Mouse (Mus musculus): ENCODE results near the gene Nudt9.

Nudt9 gene

DNA sequence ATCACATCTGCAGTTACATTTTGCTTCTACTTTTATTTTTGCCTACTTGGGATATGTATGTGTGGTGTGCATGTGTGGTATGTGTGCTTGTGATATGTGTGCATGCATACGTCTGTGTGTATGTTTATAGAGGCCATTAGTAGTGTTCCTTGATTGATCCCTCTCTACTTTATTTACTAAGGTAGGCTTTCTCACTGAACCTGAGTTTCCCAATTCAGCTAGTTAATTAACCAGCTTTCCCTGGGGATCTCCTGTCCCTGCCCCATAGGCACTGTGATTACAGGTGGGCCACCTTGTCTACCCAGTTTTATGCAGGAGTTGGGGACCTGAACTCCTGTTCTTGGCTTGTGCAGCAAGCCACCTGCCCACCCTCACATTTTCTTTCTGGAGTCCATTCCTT is 9.4 kb upstream of the Nudt9 start:
- DNase-seq (ENCODE audit: low spot score in 2 of 2), result no peak

DNA sequence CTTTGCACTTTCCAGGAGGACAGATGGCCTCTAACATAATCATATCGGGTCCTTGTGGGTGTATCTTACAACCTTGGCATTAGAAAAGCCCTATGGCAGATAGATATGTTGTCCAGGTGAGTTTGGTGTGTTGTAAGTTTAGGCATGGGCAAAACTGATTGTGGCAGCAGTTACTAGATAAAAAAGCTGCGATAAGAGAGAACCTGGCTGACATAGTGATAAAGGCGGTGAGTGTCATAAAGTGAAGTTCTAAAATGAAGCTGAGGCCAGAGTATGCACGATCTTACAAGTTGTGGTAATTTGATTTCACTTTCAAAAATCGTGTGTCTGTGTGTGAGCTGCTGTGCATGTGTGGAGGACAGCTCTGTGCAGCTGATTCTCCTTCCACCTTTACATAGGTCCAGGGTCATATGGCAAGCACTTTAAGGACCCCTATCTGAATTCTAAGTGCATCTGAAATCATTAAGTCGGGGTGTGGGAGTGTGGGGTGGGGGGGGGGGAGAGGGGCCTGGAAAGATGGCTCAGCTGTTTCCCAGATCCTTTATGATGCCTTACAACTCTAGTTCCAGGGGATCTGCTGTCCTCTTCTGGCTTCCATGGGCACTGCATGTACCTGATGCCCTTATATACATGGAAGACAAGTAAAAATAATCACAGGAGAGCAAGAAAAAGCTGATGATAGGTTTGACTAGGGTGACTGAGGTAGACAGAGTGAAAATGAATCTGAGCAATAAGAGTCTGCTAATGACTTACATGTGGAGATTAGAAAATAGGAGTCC is 6.8 kb upstream of the Nudt9 start:
- no peak for DNase-seq (ENCODE audit: low spot score in 2 of 2)

DNA sequence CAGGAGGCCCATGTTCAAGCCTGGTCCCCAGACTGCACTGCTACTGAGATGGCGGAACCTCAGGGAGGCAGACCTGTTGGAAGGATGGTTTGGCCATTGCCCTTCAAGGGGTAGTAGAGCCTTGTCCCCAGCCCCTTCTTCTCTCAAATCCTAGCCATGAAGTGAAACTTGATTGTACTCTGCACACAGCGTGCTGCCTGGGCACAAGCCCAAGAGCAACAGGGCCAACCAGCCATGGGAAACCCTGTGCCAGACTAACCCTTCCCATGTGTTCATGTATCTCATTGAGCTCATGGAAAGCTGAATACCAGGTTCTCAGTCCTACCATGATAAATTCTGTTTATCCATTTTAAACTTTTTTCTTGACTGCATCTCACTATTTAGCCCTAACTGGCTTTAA is 3.2 kb upstream of the Nudt9 start:
- no peak for DNase-seq (ENCODE audit: low spot score in 2 of 2)

DNA sequence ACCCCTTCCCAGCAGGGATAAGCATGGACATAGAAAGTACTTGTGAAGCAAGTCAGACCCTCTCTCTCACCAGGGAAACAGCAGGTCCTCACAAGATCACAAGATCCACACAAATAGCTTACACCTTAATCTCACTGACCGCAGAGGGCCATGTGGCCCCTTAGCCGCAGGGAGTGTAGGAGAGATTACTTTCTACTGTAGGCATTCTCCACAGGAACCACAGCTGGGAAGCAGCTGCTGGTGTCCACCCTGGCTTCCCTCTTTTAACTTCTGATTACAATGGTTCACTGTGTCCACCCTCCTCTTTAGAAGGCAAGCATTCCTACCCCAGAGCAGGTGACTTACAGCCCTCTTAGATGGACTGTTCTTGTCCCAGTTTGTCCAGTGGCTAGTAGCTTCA is 2.4 kb upstream of the Nudt9 start:
- DNase-seq (ENCODE audit: low spot score in 2 of 2), result no peak

DNA sequence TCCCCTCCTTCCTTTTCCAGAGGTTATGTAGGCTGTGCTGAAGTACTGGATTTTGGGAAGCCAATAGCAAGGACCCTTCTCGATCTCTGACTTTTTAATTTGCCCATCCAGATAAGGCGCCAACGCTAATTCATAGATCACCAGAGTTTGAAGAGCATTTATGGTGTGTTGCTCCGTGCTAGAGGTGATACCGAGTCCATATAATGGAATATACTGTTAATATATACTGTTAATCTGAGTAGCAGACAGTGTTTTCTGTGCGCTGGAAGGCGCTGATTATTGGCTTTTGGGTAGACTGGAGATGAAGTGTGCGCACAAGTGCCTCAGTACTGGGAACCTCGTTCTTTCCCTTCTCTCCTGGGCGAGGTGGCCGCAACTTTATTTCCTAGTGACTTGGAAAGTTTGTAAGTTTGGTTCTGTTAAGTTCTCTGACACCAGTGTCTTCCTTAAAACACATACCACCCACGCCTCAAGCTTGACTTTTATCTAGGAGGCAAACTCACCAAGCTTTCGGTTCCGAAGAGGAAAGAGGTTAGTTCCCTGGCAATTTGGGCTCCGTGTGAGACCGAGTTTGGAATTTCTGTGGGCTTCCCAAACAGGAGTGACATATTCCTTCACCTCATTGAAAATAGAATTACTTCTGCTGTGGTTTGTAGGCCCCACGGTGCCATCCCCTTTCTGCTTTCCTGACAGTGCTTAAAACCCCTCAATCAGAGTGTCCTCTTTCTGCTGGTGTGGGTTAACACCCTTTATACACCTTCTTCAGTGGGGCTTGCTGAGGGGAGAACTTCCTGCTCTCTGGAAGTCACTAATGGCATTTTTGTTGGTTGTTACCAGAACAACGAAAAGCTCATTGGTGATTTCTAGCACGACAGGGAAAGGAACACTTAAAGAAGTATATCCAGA is 1.3 kb downstream of the Nudt9 start:
- no peak for DNase-seq (ENCODE audit: low spot score in 2 of 2)

DNA sequence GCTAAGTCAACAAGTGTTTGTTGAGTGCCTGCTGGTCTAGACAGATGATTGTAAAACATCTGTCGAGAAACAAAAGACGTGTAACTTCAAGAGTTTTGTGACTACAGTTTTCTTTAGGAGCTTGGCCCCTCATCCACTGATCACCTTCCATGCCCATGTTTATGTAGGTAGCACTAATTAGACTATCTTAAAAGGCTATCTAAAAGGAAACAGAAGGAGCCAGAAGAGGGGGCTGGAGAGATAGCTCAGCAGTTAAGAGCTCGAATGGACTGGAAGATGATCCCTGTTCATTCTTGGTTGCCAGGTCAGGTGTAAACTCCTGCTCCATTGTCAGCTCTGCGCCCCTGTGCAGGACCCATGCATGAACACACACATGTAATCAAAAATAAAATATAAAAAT is 2.0 kb downstream of the Nudt9 start:
- no peak for DNase-seq (ENCODE audit: low spot score in 2 of 2)

DNA sequence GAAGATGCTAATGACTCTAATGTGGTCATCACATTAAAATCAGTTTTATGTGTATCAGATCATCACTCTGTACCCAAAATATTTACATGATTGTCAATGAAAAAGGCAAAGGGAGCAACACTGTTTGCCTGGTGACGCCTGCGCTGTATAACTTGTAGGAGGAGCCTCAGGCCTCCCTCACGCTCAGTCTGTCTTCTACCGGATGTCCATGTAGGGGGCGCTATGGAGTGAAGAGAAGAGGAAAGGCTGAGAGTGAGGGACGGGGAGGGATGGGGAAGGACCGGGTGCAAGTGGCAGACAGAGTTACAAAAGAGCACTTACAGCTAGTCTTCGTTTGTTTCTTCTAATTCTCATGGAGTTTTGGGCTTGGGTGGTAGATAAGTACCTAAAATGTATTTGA is 6.8 kb downstream of the Nudt9 start:
- DNase-seq (ENCODE audit: low spot score in 2 of 2), result no peak

DNA sequence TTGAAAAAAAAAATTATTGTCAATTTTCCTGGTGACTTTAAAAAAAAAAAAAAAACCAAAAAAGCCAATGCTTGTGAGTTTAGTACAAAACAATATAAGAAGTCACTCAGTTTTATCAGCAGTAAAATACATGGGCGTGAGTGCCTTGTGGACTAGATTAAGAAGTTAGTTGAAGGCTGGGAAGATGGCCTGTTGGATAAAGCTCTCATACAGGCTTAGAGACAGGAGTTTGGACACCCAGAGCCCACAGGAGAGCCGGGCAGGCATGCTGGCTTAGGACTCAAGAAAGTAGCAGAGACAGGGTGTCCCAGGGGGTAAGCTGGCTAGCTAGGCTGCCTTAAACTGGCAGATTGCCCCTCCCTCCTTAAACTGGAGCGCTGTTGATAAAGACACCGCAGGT is 8.8 kb downstream of the Nudt9 start:
- no peak for DNase-seq (ENCODE audit: low spot score in 2 of 2)

DNA sequence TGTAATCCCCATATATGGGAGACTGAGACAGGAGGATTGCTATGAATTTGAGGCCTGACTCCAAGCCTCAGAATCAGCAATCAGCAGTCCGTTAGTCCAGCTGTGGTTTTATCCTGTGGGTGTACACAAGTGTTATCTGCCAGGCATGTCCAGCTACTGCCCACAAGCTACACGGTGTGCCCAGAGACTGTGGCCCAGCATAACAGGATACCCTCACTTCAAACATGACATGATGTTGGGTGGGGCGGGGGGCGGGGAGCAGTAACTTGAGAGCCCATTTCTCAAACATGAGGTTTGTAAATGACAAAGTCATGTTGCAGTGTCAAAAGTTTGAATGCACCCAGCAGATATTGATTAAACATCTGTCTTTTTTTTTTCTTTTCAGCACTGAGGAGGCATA is 9.7 kb downstream of the Nudt9 start:
- DNase-seq (ENCODE audit: low spot score in 2 of 2), result no peak

DNA sequence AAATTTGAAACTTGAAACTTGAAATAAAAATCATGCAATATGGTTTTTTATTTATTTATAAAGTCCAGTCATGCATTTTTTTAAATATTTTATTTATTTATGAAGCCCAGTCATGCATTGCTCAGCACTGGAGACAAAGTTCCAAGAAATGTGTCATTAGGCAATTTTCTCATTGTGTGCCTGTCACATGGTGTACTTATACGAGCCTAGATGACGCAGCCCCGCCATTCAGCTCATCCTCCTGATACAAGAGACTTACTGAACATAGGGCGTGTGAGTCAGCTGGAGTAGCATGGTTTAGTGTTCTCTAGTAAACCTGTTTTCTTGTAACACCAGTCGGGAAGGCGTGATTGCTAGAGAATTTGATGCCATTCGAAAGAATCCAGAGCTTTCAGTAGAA is 10.2 kb downstream of the Nudt9 start:
- no peak for DNase-seq (ENCODE audit: low spot score in 2 of 2)

DNA sequence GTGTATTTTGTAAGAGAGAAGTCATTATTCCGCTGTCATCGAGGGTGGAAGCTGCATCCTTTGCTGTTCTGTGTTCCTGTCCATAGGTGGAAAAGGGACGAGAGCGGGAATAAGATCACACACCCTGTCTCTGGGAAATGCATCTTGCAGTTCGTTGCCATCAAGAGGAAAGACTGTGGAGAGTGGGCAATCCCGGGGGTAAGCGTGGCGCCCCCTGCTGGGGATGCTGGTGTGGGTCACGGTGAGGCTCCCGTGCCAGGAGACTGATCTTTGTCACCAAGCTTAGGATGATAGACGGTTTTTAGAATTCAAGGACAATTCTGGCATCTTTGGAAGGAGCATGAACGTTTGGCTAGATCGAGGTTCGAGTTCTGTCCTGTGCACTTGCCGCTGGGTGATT is 11.9 kb downstream of the Nudt9 start:
- no peak for DNase-seq (ENCODE audit: low spot score in 2 of 2)

DNA sequence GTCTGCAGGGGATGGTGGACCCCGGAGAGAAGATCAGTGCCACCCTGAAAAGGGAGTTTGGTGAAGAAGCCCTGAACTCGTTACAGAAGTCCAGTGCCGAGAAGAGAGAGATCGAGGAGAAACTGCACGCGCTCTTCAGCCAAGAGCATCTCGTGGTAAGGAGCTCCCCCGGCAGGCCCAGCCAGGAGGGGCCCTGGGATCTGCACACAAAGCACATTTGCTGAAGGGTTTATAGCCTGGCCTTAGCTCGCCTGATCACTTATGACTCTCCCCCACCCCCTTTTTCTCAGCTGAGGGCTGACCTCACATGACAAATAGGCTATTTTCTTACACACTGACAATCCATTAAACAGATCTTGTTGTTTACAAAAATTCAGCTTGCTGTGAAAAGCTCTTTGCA is 13.5 kb downstream of the Nudt9 start:
- DNase-seq (ENCODE audit: low spot score in 2 of 2), result no peak

DNA sequence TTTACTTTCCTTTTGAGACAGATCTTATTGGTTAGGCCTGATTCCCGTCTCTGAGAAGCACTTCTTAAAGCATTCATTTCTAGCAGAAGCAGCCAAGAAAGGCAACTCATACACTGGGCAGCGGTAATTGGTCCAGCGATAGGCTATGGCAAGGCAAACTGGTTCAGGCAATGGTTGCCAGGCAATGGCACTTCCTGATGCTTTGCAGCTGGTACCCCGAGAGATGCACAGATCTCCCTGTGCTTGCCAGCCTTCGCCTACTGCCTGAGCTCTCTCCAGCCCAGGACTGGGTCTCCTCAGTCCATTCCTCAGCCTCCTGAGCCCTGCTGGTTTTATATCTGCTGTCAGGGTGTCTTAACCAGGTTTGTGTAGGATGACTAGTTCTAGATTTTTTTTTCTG is 14.3 kb downstream of the Nudt9 start:
- DNase-seq (ENCODE audit: low spot score in 2 of 2), result no peak

DNA sequence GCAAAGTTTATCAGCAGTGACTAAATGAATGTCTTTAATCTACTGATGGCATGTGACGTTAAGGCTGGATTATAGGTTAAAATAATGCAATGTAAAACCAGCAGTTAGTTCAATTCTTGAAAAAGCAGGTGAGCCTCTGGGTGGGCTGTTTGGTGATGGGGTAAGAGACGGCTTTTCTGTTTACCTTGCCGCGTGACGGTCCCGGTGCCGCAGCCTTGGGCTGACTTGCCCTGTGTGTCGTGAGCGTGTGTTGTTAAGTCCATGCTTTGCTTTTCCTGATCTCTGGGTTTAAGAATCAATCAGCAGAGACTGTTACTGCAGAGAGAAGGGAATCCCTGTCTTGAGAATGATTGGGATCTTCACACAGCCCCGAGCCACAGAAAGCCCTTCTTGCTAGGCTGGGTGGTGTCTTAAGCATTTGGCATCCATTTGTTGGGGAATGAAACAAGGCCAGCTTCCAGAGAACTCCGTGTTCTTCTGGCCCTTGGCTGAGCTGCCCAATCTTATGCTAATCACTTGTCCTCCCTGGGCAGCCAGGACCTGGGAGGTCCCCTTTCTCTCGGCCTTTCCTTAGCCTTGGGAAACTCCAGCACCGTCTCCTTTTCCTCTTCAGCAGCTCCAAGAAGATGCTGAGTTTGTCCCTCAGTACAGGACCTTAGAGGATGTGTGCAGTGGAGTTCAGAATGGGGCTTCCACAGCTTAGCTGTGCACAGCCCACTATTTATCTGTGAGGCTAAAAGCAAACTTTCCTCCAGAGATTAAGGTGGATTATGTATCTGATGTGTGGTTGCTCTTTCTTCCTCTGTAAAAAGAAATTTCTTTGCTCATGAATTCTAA is 16.0 kb downstream of the Nudt9 start:
- no peak for DNase-seq (ENCODE audit: low spot score in 2 of 2)

DNA sequence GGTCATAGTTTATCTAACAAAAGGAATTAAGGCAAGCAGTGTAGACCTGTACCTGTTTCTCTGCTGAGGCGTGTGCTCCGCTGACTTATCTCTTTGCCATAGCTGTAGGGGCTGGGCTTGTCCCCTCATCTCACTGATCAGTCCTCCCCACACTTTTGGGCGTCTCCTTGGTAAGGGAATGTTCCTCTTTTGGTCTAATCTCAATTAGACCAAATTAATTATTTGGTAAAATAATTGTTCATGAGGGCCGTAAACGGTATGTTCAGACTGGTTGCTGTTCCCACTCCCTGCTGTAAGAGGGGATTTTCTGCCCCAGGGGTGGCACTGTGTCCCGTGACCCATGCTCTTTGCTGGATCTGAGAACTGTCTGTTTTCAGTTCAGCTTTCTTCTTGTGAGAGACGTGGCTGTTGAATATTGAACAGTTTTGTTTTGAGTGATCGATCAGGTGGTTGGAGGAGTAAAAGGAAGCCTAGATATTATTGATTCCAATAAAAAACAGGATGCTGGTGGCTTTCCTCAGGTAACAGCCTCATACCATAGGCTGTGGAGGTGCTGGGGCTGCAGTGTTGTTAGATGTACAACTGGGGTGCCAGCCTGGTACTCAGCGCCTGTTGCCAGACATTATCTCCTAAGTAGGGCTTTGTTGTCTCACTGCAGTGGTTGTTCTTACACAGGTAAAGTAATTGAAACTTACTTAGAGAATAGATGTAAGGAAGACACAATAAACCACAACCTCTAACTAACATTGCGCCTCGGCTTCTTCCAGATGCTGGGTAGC is 16.9 kb downstream of the Nudt9 start:
- no peak for DNase-seq (ENCODE audit: low spot score in 2 of 2)

DNA sequence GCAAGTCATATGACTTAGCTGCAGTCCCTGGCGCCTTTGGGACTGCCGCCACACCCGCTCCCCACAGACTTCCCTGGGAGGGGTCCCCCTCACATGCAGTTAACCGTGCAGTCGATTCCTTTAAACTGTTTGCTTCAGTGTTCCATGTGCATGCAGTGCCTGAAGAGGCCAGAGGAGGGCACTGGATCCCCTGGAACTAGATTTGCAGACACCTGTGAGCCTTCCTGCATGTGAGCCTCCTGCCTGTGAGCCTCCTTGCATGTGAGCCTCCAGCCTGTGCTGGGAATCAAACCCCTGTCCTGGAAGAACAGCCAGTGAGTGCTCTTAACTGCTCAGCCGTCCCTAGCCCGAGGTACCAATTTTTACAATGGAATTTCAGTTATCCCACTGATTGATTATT is 22.6 kb downstream of the Nudt9 start:
- no peak for DNase-seq (ENCODE audit: low spot score in 2 of 2)

DNA sequence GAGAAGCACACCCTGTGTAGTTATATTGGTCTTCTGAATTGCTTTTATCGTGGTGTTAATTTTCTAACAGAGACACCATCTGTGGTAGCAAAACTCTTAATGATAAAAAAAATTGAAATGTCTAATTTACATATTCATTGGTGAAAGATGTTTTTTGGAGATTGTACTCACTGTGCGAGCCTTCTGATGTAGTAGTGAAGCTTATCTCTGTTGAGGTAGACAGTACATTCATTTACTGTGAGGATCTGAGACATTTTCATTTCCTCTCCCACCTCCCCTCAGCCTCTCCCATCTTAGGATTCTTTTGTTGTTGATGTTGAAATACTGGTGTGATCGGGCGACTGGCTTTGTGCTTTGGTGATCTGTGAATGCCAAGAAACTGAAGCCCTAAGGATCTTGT is 24.9 kb downstream of the Nudt9 start:
- DNase-seq (ENCODE audit: low spot score in 2 of 2), result no peak

DNA sequence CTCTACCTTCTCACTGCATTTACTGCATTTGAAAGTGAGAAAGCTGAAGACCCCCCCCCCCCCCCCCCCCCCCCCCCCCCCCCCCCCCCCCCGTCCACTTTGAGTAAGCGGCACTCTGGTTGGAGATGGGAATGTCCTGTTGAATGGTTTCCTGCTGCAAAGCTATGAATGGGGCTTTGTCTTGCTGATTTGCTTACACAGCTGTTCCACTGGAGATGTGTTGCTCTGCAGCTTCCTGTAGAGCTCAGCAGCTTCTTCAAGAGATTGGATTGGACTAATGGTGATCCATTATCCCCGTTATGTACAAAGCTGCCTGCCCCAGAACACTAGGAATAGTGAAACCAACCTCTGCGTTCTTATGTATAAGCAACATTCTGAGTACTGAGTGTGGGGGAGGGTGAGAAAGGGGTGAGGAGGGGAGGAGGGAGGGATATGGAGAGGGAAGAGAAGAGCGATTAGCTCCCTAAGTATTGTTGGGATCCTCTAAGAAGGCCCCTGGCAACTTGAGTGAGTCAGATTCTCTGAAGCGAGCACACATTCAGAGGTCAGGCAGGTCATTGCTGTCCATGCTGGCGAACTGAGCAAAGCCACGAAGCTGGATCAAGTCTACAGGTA is 26.3 kb downstream of the Nudt9 start:
- no peak for DNase-seq (ENCODE audit: low spot score in 2 of 2)

DNA sequence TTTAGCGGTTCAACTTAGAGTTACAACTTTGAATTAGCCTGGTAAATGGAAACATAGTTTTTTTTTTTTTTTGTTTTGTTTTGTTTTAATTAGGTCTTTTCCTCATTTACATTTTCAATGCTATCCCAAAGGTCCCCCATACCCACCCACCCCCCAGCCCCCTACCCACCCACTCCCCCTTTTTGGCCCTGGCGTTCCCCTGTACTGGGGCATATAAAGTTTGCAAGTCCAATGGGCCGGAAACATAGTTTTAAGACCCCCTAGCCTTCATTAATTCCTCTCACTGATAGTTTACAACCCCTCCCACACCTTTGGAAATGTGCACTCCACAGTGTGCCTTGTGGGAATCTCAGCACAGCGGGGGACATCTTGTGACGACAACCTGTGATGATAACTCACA is 27.5 kb downstream of the Nudt9 start:
- no peak for DNase-seq (ENCODE audit: low spot score in 2 of 2)

DNA sequence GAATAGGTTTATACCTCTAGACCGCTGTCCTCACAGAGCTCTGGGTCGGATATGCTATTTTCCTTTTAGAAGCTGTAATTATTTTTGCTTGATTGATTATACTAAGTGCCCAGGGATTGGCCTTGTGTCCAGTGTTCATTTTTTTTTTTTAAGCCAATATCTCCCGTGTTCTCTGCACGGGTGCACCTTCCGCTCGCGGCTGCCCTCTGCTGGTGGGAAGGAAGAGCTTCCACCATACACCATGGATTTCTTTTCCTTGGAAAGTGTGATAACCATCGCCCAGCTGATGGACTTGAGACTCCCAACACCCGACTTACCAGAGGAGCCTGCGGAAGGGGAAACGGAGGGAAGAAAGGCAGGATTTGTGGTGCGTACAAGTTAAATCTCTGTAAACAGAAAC is 28.3 kb downstream of the Nudt9 start:
- peak in 1 of 2 experiments; percentile 78 for DNase-seq (ENCODE audit: low spot score in 2 of 2)

DNA sequence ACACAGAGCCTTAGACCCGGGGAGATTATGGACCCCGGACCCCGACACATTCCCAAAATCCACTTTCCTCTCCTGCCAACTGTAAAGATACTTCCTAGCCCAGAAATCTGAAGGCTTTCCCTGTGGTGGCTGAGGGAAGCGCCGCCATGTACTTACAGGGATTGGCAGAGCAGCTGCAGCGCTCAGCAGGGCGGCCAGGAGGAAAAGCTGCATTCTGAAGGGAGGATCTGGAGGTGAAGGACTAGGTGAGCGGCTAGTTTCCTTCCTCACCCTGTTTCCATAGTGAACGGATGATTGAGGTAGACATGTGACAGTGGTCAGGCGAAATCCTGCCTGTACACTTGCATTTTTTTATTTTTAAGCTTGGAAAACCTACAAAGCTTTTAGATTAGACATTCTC is 30.3 kb downstream of the Nudt9 start:
- DNase-seq (ENCODE audit: low spot score in 2 of 2), result no peak
